Mouse (Mus musculus): ENCODE measurements around the gene Enpp5.

GRCm38 (mm10) chr17:44134106-44134505 is 55.5 kb downstream of the Enpp5 start:
- TF ChIP-seq POLR2AphosphoS2 (IDR thresholded peaks at IDR 0.05; ENCODE audit: insufficient read length, low read depth) (no peak), USF1 (IDR thresholded peaks at IDR 0.05; ENCODE audit: low read depth) (no peak), TCF12 (IDR thresholded peaks at IDR 0.05; ENCODE audit: insufficient read depth, poor library complexity, severe bottlenecking) (no peak), POLR2A (IDR thresholded peaks at IDR 0.05; ENCODE audit: insufficient read length, low read depth) (no peak), E2F4 (IDR thresholded peaks at IDR 0.05; ENCODE audit: insufficient read depth) (no peak), CEBPB (IDR thresholded peaks at IDR 0.05; ENCODE audit: insufficient read depth, poor library complexity, severe bottlenecking) (no peak), MAX (IDR thresholded peaks at IDR 0.05; ENCODE audit: low read depth) (no peak)

Data from myocyte (in vitro differentiated cells).